Mouse (Mus musculus) embryonic facial prominence, embryonic 13.5 days (tissue): Measurements from ENCODE around the gene Rnf11. TPM values are rescaled to one million over a fixed set of nuclear protein-coding genes. Genes with fewer than 3 reads are reported as not detected.
A peak's percentile ranks its signal among the peaks of the same experiment; 100 is the strongest.

Source experiments
- ATAC-seq: fragments of 200-750 bp; cut with Nextera tagmentation; 2 replicates; pipeline ENCODE4 v1.8.0; 2017; ENCODE audit warnings: low read depth; ENCODE audit not compliant: insufficient number of reproducible peaks, insufficient read depth, low FRiP score, low TSS enrichment
- H3K27ac ChIP-seq: fragments of 300-500 bp; sonication (generic); 2 replicates; pipeline ENCODE4 v1.5.1; 2015; ENCODE audit warnings: moderate library complexity, mild to moderate bottlenecking, inconsistent platforms
- H3K27me3 ChIP-seq: fragments of 300-500 bp; sonication (generic); 2 replicates; pipeline ENCODE4 v1.6.1; 2015; ENCODE audit warnings: mild to moderate bottlenecking, inconsistent platforms
- H3K36me3 ChIP-seq: fragments of 300-500 bp; sonication (generic); 2 replicates; pipeline ENCODE4 v1.6.1; 2015; ENCODE audit warnings: mild to moderate bottlenecking, inconsistent platforms
- H3K4me1 ChIP-seq: fragments of 300-500 bp; sonication (generic); 2 replicates; pipeline ENCODE4 v1.6.1; 2015; ENCODE audit warnings: inconsistent platforms
- H3K4me2 ChIP-seq: fragments of 300-500 bp; sonication (generic); 2 replicates; pipeline ENCODE4 v1.6.1; 2015; ENCODE audit warnings: moderate library complexity, mild to moderate bottlenecking, inconsistent platforms
- H3K4me3 ChIP-seq: fragments of 300-500 bp; sonication (generic); 2 replicates; pipeline ENCODE4 v1.5.1; 2015; ENCODE audit warnings: mild to moderate bottlenecking, inconsistent platforms
- H3K9ac ChIP-seq: fragments of 300-500 bp; sonication (generic); 2 replicates; pipeline ENCODE4 v1.6.1; 2015; ENCODE audit warnings: mild to moderate bottlenecking, inconsistent platforms
- H3K9me3 ChIP-seq: fragments of 300-500 bp; sonication (generic); 2 replicates; pipeline ENCODE4 v1.6.1; 2016; ENCODE audit warnings: inconsistent platforms
- WGBS: fragments of 180-500 bp; shearing (Covaris S2); methylation state at CpG from one replicate; pipeline ENCODE4 v1.1.7; 2015; ENCODE audit warnings: mixed read lengths; 5-methylcytosine and 5-hydroxymethylcytosine counted together
- polyA plus RNA-seq: library from polyadenylated mRNA; unstranded; fragments of >200 nt; fragmentation: Nextera tagmentation; extraction: Ambion mirVana; gene quantifications from 2 replicates; pipeline ENCODE4 v1.2.1, GENCODE M21; 2015

The Rnf11 gene
- polyA plus RNA-seq, result 39.9 and 41.1 TPM in 2 replicates

GRCm38 (mm10) chr4:109484621-109485020 is at the start of gene Rnf11:
TSS of gene Rnf11 (minus strand) at chr4:109484728.
- Histone ChIP-seq H3K4me2 (no peak within 1 kb of the TSS), H3K9ac (no peak within 1 kb of the TSS), H3K27me3 (no peaks in the 10 kb centered on the region), H3K36me3 (no peaks in the 10 kb centered on the region), H3K27ac (no peak within 1 kb of the TSS), H3K9me3 (no peaks in the 10 kb centered on the region), H3K4me3 (no peak within 1 kb of the TSS), H3K4me1 (no peaks in the 10 kb centered on the region)
- 82% methylated on average over 3 of the region's 3 CpGs for WGBS
- no peak for ATAC-seq

- no peak within 1 kb of the TSS for H3K4me3 ChIP-seq
- H3K9me3 ChIP-seq, result no peaks in the 10 kb centered on the region
- no peak within 1 kb of the TSS for H3K4me2 ChIP-seq
- H3K4me1 ChIP-seq, result no peaks in the 10 kb centered on the region
- H3K27me3 ChIP-seq, result no peaks in the 10 kb centered on the region
- no peak for ATAC-seq
- H3K27ac ChIP-seq, result no peak within 1 kb of the TSS
- H3K9ac ChIP-seq, result no peak within 1 kb of the TSS
- 96% methylated on average over 2 of the region's 2 CpGs for WGBS
- no peaks in the 10 kb centered on the region for H3K36me3 ChIP-seq
These were observed 46.6 kb upstream of the Rnf11 start, which contains the start of gene 4930522H14Rik for GRCm38 (mm10) chr4:109531111-109531510. TSS of gene 4930522H14Rik (minus strand) at chr4:109531297.

- no peak overlapping the region for H3K9ac ChIP-seq
- no peaks in the 10 kb centered on the region for H3K27me3 ChIP-seq
- H3K4me3 ChIP-seq, result no peak overlapping the region
- no peaks in the 10 kb centered on the region for H3K9me3 ChIP-seq
- H3K4me2 ChIP-seq, result no peak overlapping the region
- no peak for ATAC-seq
- H3K27ac ChIP-seq, result no peak overlapping the region
- 51% methylated on average over 15 of the region's 15 CpGs for WGBS
- no peaks in the 10 kb centered on the region for H3K36me3 ChIP-seq
- no peaks in the 10 kb centered on the region for H3K4me1 ChIP-seq
These were observed 45.8 kb upstream of the Rnf11 start for GRCm38 (mm10) chr4:109530245-109530816.

- Histone ChIP-seq H3K4me2 (no peak overlapping the region), H3K4me1 (no peaks in the 10 kb centered on the region), H3K4me3 (no peak overlapping the region), H3K27ac (no peak overlapping the region), H3K9me3 (no peaks in the 10 kb centered on the region), H3K9ac (no peak overlapping the region), H3K36me3 (no peaks in the 10 kb centered on the region), H3K27me3 (no peaks in the 10 kb centered on the region)
- no peak for ATAC-seq
- WGBS, result 6% methylated on average over 5 of the region's 5 CpGs
These were observed 20.4 kb upstream of the Rnf11 start for GRCm38 (mm10) chr4:109504885-109505284.

- no peaks in the 10 kb centered on the region for H3K9me3 ChIP-seq
- H3K4me1 ChIP-seq, result no peaks in the 10 kb centered on the region
- no peak overlapping the region for H3K4me2 ChIP-seq
- no peaks in the 10 kb centered on the region for H3K36me3 ChIP-seq
- no peak overlapping the region for H3K27ac ChIP-seq
- no peaks in the 10 kb centered on the region for H3K27me3 ChIP-seq
- no peak overlapping the region for H3K9ac ChIP-seq
- ATAC-seq, result no peak
- 35% methylated on average over 11 of the region's 11 CpGs for WGBS
- no peak overlapping the region for H3K4me3 ChIP-seq
These were observed 13.9 kb upstream of the Rnf11 start for GRCm38 (mm10) chr4:109498476-109498875.

- no peak for ATAC-seq
These were observed 9.1 kb upstream of the Rnf11 start for GRCm38 (mm10) chr4:109493581-109493980.

GRCm38 (mm10) chr4:109488812-109489211 is 4.3 kb upstream of the Rnf11 start:
- ATAC-seq, result no peak
- H3K27me3 ChIP-seq, result no peaks in the 10 kb centered on the region
- H3K4me2 ChIP-seq, result no peak overlapping the region
- 80% methylated on average over 1 of the region's 1 CpGs for WGBS
- H3K4me1 ChIP-seq, result no peaks in the 10 kb centered on the region
- no peak overlapping the region for H3K27ac ChIP-seq
- H3K9ac ChIP-seq, result no peak overlapping the region
- no peaks in the 10 kb centered on the region for H3K9me3 ChIP-seq
- no peaks in the 10 kb centered on the region for H3K36me3 ChIP-seq
- H3K4me3 ChIP-seq, result no peak overlapping the region

More at GRCm38 (mm10) chr4:109493581-109493980, 9.1 kb upstream of the Rnf11 start:
- no peaks in the 10 kb centered on the region for H3K4me1 ChIP-seq
- H3K4me2 ChIP-seq, result no peak overlapping the region
- H3K27ac ChIP-seq, result no peak overlapping the region
- H3K27me3 ChIP-seq, result no peaks in the 10 kb centered on the region
- H3K9ac ChIP-seq, result no peak overlapping the region
- no peaks in the 10 kb centered on the region for H3K9me3 ChIP-seq
- H3K36me3 ChIP-seq, result no peaks in the 10 kb centered on the region
- H3K4me3 ChIP-seq, result no peak overlapping the region

GRCm38 (mm10) chr4:109482701-109483100 is 1.8 kb downstream of the Rnf11 start:
- Histone ChIP-seq H3K9ac (no peak overlapping the region), H3K27me3 (no peaks in the 10 kb centered on the region), H3K9me3 (no peaks in the 10 kb centered on the region), H3K36me3 (no peaks in the 10 kb centered on the region), H3K27ac (no peak overlapping the region), H3K4me3 (no peak overlapping the region), H3K4me2 (no peak overlapping the region), H3K4me1 (no peaks in the 10 kb centered on the region)
- WGBS, result 95% methylated on average over 1 of the region's 1 CpGs
- ATAC-seq, result no peak

GRCm38 (mm10) chr4:109481424-109481823 is 3.1 kb downstream of the Rnf11 start:
- Histone ChIP-seq H3K27ac (no peak overlapping the region), H3K9me3 (no peaks in the 10 kb centered on the region), H3K4me3 (no peak overlapping the region), H3K4me2 (no peak overlapping the region), H3K9ac (no peak overlapping the region), H3K4me1 (no peaks in the 10 kb centered on the region), H3K27me3 (no peaks in the 10 kb centered on the region), H3K36me3 (no peaks in the 10 kb centered on the region)
- ATAC-seq, result no peak
- 84% methylated on average over 2 of the region's 2 CpGs for WGBS

- WGBS, result 90% methylated on average over 3 of the region's 3 CpGs
- ATAC-seq, result no peak
These were observed 7.1 kb downstream of the Rnf11 start for GRCm38 (mm10) chr4:109477454-109477853.

GRCm38 (mm10) chr4:109476554-109477014 is 7.9 kb downstream of the Rnf11 start:
- Histone ChIP-seq H3K4me1 (peaks cover 8% of the 10 kb centered on the region), H3K9me3 (no peaks in the 10 kb centered on the region), H3K27me3 (no peaks in the 10 kb centered on the region), H3K4me2 (peak overlapping the region; percentile 78), H3K9ac (peak overlapping the region; percentile 97), H3K27ac (peak overlapping the region; percentile 95), H3K36me3 (peaks cover 14% of the 10 kb centered on the region), H3K4me3 (peak overlapping the region; percentile 93)
- under 1% methylated on average over 29 of the region's 39 CpGs for WGBS
- peak; percentile 97 for ATAC-seq

More at GRCm38 (mm10) chr4:109477454-109477853, 7.1 kb downstream of the Rnf11 start:
- Histone ChIP-seq H3K9me3 (no peaks in the 10 kb centered on the region), H3K4me1 (peaks cover 5% of the 10 kb centered on the region), H3K4me3 (no peak overlapping the region), H3K27ac (no peak overlapping the region), H3K36me3 (peaks cover 6% of the 10 kb centered on the region), H3K27me3 (no peaks in the 10 kb centered on the region), H3K9ac (no peak overlapping the region), H3K4me2 (no peak overlapping the region)
